Mouse (Mus musculus) brown adipose tissue, adult 24 weeks (tissue): ENCODE measurements around the gene Ryr3. TPM values are rescaled to one million over a fixed set of nuclear protein-coding genes. Genes with fewer than 3 reads are reported as not detected.
"Not testable (repeated sequence)": the region's sequence is repeated elsewhere in the genome, so short reads cannot be mapped to it uniquely, and the experiment has no call there.

Experiments used
- H3K27ac ChIP-seq: fragments of 200-500 bp; replicated peaks from 2 replicates; pipeline ENCODE4 v1.5.1; 2012; ENCODE audit warnings: low read depth, mild to moderate bottlenecking, low read length
- H3K4me1 ChIP-seq: fragments of 200-500 bp; 2 replicates; pipeline ENCODE4 v1.6.1; 2012; ENCODE audit warnings: low read length, mixed read lengths; ENCODE audit not compliant: control insufficient read depth, insufficient read depth, insufficient read length
- H3K4me3 ChIP-seq: fragments of 200-500 bp; 2 replicates; pipeline ENCODE4 v1.5.1; 2012; ENCODE audit warnings: low read depth, mild to moderate bottlenecking, low read length, moderate library complexity; ENCODE audit not compliant: insufficient read depth
- polyA plus RNA-seq: library from polyadenylated mRNA; stranded (reverse); fragments of >200 nt; gene quantifications from 2 replicates; pipeline ENCODE4 v1.2.4, GENCODE M21; 2012; ENCODE audit not compliant: missing spikeins, insufficient read depth, insufficient read length

Ryr3 gene
- polyA plus RNA-seq, 1 experiment = not detected

DNA sequence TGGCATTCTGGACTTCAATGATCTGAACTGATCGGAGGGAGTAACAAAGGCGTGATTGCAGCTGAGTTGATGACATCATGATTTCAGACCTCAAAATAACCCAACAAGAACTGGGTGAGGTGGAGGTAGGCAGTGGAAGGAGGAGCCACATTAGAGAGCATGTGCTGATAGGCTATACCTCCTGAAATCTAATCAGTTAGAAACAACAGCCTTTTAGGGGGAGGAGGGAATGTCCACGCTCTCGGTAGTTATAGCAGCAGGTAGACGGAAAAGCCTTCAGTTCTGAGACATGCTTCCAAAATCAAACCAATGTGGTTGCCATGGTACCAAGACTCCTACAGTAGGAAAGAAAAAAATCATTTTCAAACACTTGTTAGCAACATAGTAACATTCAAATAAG, 55.4 kb downstream of the Ryr3 start:
- H3K4me1 ChIP-seq = no peaks in the 10 kb centered on the region
- H3K4me3 ChIP-seq = no peak overlapping the region
- H3K27ac ChIP-seq = no peak overlapping the region

DNA sequence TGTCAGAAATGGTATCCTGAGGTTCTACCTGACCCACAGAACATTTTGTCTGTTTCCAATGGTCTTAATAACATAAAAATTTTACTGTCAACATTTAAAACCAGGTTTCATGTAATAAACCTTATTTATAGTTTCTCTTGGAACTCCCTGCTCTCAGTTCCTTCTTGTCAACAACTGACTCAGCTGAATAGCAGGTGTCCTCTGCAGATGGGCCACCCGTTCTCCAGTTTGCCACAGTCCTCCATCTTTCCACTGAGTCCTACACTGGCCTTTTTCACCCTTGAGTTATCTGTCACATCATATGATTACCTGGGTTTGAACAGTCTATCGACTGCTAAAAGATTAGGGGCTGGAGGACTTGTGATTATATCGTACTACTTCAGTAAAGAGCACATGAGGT, 79.1 kb downstream of the Ryr3 start:
- no peak overlapping the region for H3K27ac ChIP-seq
- no peaks in the 10 kb centered on the region for H3K4me1 ChIP-seq
- H3K4me3 ChIP-seq = no peak overlapping the region

- no peak overlapping the region for H3K4me3 ChIP-seq
These were observed 93.4 kb downstream of the Ryr3 start for GRCm38 (mm10) chr2:113123476-113123875.

DNA sequence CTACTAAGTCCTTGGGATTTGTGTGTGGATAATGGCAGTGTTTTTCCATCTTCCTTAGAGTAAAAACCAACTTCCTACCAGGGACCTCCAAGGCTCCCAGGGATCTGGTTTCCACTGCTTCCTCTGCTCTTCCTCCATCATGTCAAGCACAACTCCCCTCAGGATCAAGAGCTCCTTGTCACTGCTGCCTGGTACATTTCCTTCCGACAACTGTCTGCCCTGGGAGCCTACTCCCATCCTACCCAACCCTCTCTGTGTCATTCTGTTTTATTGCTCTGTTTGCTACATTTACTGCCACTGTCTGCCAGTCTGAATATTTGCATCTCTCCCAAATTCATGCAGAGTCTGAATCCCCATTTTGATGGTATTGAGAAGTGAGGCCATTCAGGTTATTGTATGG, 97.8 kb downstream of the Ryr3 start:
- no peak overlapping the region for H3K27ac ChIP-seq
- no peaks in the 10 kb centered on the region for H3K4me1 ChIP-seq
- no peak overlapping the region for H3K4me3 ChIP-seq

More at GRCm38 (mm10) chr2:113123476-113123875, 93.4 kb downstream of the Ryr3 start:
- Histone ChIP-seq H3K27ac (no peak overlapping the region), H3K4me1 (no peaks in the 10 kb centered on the region)

DNA sequence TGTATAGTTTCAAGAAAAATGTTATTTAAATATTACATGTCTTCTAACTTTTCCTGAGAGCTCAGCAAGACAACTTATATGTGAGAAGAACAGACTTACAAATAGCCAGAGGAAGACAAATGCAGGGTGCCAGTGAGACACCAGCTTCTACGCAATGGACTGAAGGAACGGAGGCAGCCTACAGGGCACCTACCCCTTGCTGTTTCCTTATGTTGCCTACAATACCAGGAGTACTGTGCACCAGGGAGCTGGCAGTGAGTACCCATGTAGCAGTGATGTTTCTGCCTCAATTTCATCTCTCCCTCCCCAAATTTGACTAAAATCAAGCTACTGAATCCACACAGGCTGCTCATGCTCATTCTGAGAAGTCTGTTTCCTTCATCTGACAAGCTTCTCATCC, 100.1 kb downstream of the Ryr3 start:
- H3K4me3 ChIP-seq = no peak overlapping the region
- no peaks in the 10 kb centered on the region for H3K4me1 ChIP-seq
- no peak overlapping the region for H3K27ac ChIP-seq

DNA sequence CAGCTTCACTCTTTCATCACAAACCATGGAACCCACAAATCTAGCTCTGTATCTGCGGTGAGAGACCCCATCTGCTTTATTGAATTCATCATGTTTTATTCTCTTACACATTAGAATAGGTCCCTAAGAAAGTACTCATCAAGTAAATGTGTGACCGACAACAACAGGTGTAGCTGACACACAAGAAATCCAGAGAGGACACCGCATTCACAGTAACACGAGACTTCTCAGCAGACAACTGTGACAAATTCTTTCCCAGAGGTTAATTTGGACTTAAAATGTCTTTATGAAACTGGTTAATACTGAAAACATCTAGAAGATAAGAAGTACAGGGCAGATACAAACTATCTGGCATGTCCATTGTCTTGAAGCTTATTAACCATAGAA, 101.0 kb downstream of the Ryr3 start:
- H3K4me3 ChIP-seq = no peak overlapping the region
- H3K4me1 ChIP-seq = no peaks in the 10 kb centered on the region
- no peak overlapping the region for H3K27ac ChIP-seq

DNA sequence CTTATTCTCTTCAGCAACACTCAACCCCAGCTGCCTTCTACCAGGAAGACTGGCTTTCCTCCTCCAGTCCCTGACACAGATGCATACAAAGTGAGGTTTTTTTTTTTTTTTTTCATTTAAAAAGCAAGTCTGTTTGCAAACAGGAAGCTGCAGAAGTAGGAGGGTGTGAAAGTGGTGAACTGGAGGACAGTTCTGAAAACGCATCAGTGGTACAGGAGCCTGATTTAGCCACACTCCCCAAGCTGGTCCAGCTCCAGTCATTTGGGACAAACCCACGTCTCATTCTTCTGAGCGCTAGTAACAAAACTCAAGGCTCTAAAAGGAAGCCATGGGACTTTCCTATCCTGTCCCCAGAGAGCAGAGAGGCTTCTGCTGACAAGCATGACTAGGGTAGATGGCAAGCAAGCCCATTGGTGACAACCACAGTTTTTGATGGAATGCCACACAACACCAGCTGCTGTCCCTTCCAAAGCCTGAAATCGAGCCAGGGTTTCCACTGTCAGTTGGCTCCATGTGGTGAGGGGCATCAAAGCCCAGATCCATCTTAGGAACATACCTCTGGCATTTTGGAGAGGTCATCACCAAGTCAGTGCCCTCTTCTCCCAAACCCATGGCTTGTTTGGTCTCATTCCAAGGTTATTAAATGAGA, 101.5 kb downstream of the Ryr3 start:
- Histone ChIP-seq H3K27ac (no peak overlapping the region), H3K4me3 (no peak overlapping the region), H3K4me1 (no peaks in the 10 kb centered on the region)

DNA sequence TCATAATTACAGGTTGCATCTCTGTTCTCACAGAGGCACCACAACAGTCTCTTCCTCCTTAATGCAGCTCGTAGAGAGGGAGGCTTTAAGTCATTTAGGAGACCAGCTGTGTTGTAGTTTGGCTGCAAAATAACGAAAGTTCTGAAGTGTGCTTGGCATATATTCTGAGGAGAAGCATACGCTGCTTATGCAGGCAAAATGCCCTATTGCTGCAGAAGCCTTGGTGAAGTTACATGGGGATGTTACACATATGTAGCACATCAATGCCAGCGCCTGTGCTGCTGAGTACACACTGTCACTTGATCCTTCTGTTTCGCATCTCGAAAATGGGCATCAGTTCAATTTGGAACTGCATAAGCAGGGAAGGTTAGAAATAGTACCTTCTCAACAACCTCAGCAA, 112.3 kb downstream of the Ryr3 start:
- Histone ChIP-seq H3K4me1 (no peaks in the 10 kb centered on the region), H3K4me3 (no peak overlapping the region), H3K27ac (no peak overlapping the region)

GRCm38 (mm10) chr2:113095184-113095583, 121.7 kb downstream of the Ryr3 start:
- no peak overlapping the region for H3K4me3 ChIP-seq

DNA sequence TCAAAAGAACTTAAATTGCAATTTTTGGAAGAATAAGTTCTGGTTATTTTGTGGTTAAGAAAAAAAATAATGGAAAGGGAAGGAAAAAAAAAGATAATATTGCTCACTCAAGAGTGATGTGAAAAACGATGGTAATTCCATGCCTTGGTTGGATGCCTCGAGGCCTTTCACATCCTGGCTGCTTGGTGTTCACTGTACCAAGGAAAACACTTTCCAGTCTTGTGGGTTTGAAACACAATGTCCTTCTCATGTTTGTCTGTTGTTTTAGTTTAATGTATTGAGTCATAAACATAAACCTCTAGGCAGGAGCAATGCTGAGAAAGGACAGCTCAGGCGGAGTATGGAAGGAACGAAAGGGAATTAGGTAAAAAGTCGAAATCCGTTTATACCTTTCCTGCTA, 122.8 kb downstream of the Ryr3 start:
- H3K4me1 ChIP-seq = no peaks in the 10 kb centered on the region
- no peak overlapping the region for H3K27ac ChIP-seq
- no peak overlapping the region for H3K4me3 ChIP-seq

More at GRCm38 (mm10) chr2:113095184-113095583, 121.7 kb downstream of the Ryr3 start:
- H3K27ac ChIP-seq = no peak overlapping the region
- no peaks in the 10 kb centered on the region for H3K4me1 ChIP-seq

- Histone ChIP-seq H3K4me1 (no peaks in the 10 kb centered on the region), H3K4me3 (no peak overlapping the region), H3K27ac (no peak overlapping the region)
These were observed 124.1 kb downstream of the Ryr3 start for GRCm38 (mm10) chr2:113092756-113093155.

GRCm38 (mm10) chr2:113091316-113091715, 125.6 kb downstream of the Ryr3 start:
- H3K4me1 ChIP-seq, H3K27ac ChIP-seq, H3K4me3 ChIP-seq: not testable (repeated sequence)

- no peaks in the 10 kb centered on the region for H3K4me1 ChIP-seq
- H3K4me3 ChIP-seq = no peak overlapping the region
- H3K27ac ChIP-seq = no peak overlapping the region
These were observed 140.5 kb downstream of the Ryr3 start for GRCm38 (mm10) chr2:113076396-113076795.

GRCm38 (mm10) chr2:113059367-113059766, 157.5 kb downstream of the Ryr3 start:
- Histone ChIP-seq H3K27ac (no peak overlapping the region), H3K4me3 (no peak overlapping the region), H3K4me1 (no peaks in the 10 kb centered on the region)

DNA sequence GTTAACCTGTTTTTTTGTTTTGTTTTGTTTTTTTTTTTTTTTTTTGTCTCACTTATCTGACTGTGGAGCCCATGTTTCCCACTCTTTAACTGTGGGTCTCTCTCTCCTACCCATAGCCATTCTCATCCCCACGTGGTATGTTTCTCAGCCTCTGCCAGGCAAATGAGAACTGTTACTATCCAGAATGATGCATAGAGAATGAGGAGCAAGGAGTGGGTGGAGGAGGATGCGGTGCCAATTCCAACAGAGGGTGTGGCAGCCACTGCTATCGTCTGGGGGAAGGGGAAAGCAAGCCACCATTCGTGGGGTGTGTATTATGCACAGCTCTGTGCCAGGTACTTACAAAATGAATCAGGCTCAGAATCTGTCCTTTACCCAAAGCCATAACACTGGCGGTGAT, 158.0 kb downstream of the Ryr3 start:
- H3K27ac ChIP-seq = no peak overlapping the region
- H3K4me1 ChIP-seq = no peaks in the 10 kb centered on the region
- H3K4me3 ChIP-seq = no peak overlapping the region

GRCm38 (mm10) chr2:113058116-113058515, 158.8 kb downstream of the Ryr3 start:
- Histone ChIP-seq H3K27ac (no peak overlapping the region), H3K4me3 (no peak overlapping the region), H3K4me1 (no peaks in the 10 kb centered on the region)
